Mouse (Mus musculus): ENCODE measurements around the gene Rab21. TPM values are rescaled to one million over a fixed set of nuclear protein-coding genes. Genes with fewer than 3 reads are reported as not detected.

Gene Rab21
- total RNA-seq, 2 experiments from 2014 or later: 66.8 to 68.4 TPM

Other genes starting within 250 kb of the Rab21 start
- not detected for gene Tph2, start 130.6 kb downstream of the Rab21 start, total RNA-seq (2021)
- gene Tbc1d15, start 64.1 kb downstream of the Rab21 start, total RNA-seq (2021): 10 to 100 TPM; 43.2 to 46.0 TPM
- gene Tmem19, start 46.9 kb upstream of the Rab21 start, total RNA-seq (2021): 10 to 100 TPM; 14.9 to 17.7 TPM
- 10 to 100 TPM; 10.3 to 11.1 TPM for gene Thap2, start 68.8 kb upstream of the Rab21 start, total RNA-seq (2021)
- gene Zfc3h1, start 69.4 kb upstream of the Rab21 start, total RNA-seq (2021): 10 to 100 TPM; 21.8 to 25.4 TPM

Data from heart, postnatal 14 days (tissue).